Mouse (Mus musculus): ENCODE measurements around the gene Slc35b3.
A peak's percentile ranks its signal among the peaks of the same experiment; 100 is the strongest.

DNA sequence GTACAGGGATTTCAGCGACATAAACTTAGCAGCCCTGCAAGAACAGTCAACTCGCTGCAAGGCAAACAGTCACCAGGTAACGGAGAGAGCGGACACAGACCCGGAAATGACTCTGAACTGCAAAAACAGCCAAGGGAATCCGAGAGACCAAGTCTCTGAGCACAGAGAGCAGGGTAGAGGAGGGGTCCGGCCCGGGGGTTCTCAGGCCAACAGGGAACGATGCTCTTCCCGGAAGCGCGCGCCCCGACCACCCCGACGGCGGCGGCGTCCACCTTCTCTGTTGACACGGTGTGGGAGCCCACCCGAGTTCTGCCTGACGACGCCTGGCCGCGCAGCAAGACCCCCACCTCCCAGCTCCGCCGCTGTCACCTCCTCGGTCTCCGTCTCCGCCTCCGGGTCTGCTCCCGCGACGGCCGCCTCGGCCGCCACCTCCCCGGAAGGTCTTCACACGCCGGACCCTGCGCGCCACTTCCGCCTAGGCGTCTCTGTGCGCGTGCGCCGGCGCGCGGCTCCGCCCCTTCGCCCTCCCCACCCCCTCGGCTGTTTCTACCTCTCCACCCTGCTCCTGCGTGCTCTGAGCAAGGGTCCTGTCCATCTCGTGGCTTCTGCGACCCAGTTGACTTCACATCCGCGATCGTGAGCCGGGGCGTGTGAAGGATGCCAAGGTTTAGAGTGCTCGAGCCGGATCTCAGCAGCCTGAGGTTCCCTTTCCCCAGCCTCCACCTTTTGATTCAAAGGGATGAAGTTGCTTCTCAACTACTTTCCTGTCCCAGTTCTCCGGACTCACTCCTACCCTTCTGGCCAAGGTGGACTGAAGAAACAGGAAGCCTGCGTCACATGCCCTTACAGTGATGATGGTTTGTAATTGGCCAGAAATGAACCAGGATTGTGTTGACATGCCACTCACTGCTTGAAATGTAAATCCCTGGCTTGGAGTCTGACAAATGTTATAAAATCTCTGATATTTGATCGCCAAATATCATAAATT lies at the start of gene Slc35b3:
- TF ChIP-seq CTCF (IDR thresholded peaks at IDR 0.05; ENCODE audit: extremely low read depth, insufficient read depth, low read length) (no peak), POLR2A (IDR thresholded peaks at IDR 0.05; ENCODE audit: extremely low read depth, insufficient read depth, low read length) (peak; percentile 61)

Measured in cortical plate, adult 2 months (tissue).